Mouse (Mus musculus): ENCODE data around the gene Wdr25. TPM values are rescaled to one million over a fixed set of nuclear protein-coding genes. Genes with fewer than 3 reads are reported as not detected.

Wdr25 gene
- total and polyA plus RNA-seq, 3 experiments = 8.7 to 10.8 TPM; not detected in 1

DNA sequence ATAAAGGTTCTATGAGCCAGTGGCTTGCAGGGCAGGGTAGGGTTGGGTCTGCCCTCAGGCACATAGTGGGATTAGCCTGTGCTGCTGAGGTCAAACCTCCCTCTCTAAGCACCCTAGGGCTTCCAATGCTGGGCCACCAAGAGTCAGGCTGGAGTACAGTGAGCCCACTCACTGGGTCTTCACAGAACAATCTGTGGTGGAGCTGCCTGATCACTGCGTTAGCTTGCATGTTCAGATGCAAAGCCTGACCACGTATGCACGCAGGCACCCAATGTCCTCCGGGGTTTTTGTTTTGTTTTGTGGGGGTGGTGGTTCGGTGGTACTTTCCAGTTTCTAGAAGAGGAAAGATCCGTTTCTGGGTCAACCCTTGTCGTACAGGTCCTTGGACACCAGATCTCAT, 36.3 kb upstream of the Wdr25 start:
- Histone ChIP-seq H3K4me1 (ENCODE audit: control insufficient read depth in 1 of 2, insufficient read depth in 2 of 2, low read length in 2 of 2) (no peaks in the 10 kb centered on the region), H3K27me3 (ENCODE audit: control insufficient read depth in 1 of 2, insufficient read depth in 2 of 2, low read length in 2 of 2) (no peaks in the 10 kb centered on the region), H3K27ac (ENCODE audit: control insufficient read depth, low read depth, low read length) (no peak overlapping the region), H3K9ac (ENCODE audit: control insufficient read depth, low read depth, low read length, poor library complexity, severe bottlenecking) (no peak overlapping the region), H3K4me3 (ENCODE audit: control insufficient read depth in 1 of 2, insufficient read depth in 1 of 2, low read depth in 2 of 2, low read length in 2 of 2) (no peak overlapping the region), H3K36me3 (ENCODE audit: control insufficient read depth in 1 of 2, insufficient read depth in 2 of 2, low read length in 2 of 2) (no peaks in the 10 kb centered on the region), H3K79me2 (ENCODE audit: control insufficient read depth, insufficient read depth, low read length, poor library complexity) (no peaks in the 10 kb centered on the region), H3K9me3 (replicated peaks; ENCODE audit: insufficient read depth, low read length) (no peaks in the 10 kb centered on the region)
- no peak for TF ChIP-seq NRF1 (IDR thresholded peaks at IDR 0.05; ENCODE audit: insufficient read depth, low read depth, low read length, poor library complexity, severe bottlenecking)
- no peak for TF ChIP-seq POLR2AphosphoS5 (IDR thresholded peaks at IDR 0.05; ENCODE audit: borderline replicate concordance, low read depth, low read length)
- TF ChIP-seq MAFK (IDR thresholded peaks at IDR 0.05; ENCODE audit: borderline replicate concordance, low read depth, low read length) = no peak
- TF ChIP-seq RAD21 (IDR thresholded peaks at IDR 0.05; ENCODE audit: low read depth, low read length) = no peak
- no peak for TF ChIP-seq MAZ (IDR thresholded peaks at IDR 0.05; ENCODE audit: low read depth, low read length)
- TF ChIP-seq SMC3 (IDR thresholded peaks at IDR 0.05; ENCODE audit: low read depth, low read length) = no peak
- no peak for TF ChIP-seq TCF12 (IDR thresholded peaks at IDR 0.05; ENCODE audit: low read depth, low read length)
- no peak for TF ChIP-seq MAX (IDR thresholded peaks at IDR 0.05; ENCODE audit: low read length)
- TF ChIP-seq ZC3H11A (IDR thresholded peaks at IDR 0.05; ENCODE audit: low read depth, low read length) = no peak
- TF ChIP-seq NELFE (IDR thresholded peaks at IDR 0.05; ENCODE audit: low read depth, low read length) = no peak
- TF ChIP-seq ELF1 (IDR thresholded peaks at IDR 0.05; ENCODE audit: low read depth, low read length) = no peak
- no peak for TF ChIP-seq POLR2AphosphoS2 (IDR thresholded peaks at IDR 0.05; ENCODE audit: low read length)
- no peak for TF ChIP-seq USF2 (IDR thresholded peaks at IDR 0.05; ENCODE audit: borderline replicate concordance in 1 of 2, insufficient read depth in 1 of 2, low read depth in 1 of 2, low read length in 2 of 2)
- TF ChIP-seq GABPA (IDR thresholded peaks at IDR 0.05; ENCODE audit: low read depth, low read length) = no peak
- DNase-seq (ENCODE audit: low read depth, low spot score) = no peak

GRCm38 (mm10) chr12:108857589-108858184, 35.7 kb upstream of the Wdr25 start:
- Histone ChIP-seq H3K27ac (ENCODE audit: control insufficient read depth, low read depth, low read length) (no peak overlapping the region), H3K27me3 (ENCODE audit: control insufficient read depth in 1 of 2, insufficient read depth in 2 of 2, low read length in 2 of 2) (no peaks in the 10 kb centered on the region), H3K4me1 (ENCODE audit: control insufficient read depth in 1 of 2, insufficient read depth in 2 of 2, low read length in 2 of 2) (no peaks in the 10 kb centered on the region), H3K4me3 (ENCODE audit: control insufficient read depth in 1 of 2, insufficient read depth in 1 of 2, low read depth in 2 of 2, low read length in 2 of 2) (no peak overlapping the region), H3K79me2 (ENCODE audit: control insufficient read depth, insufficient read depth, low read length, poor library complexity) (no peaks in the 10 kb centered on the region), H3K9me3 (replicated peaks; ENCODE audit: insufficient read depth, low read length) (no peaks in the 10 kb centered on the region), H3K36me3 (ENCODE audit: control insufficient read depth in 1 of 2, insufficient read depth in 2 of 2, low read length in 2 of 2) (no peaks in the 10 kb centered on the region; a peak in 1 of 4 replicates), H3K9ac (ENCODE audit: control insufficient read depth, low read depth, low read length, poor library complexity, severe bottlenecking) (no peak overlapping the region)
- no peak for DNase-seq (ENCODE audit: low read depth, low spot score)
- no peak for TF ChIP-seq MYC (IDR thresholded peaks at IDR 0.05; ENCODE audit: low read depth, low read length)
- no peak for TF ChIP-seq CTCF (IDR thresholded peaks at IDR 0.05 in 2 of 3, conservative IDR thresholded peaks at IDR 0.05 in 1 of 3; ENCODE audit: control insufficient read depth in 1 of 3, insufficient read depth in 1 of 3, low read depth in 2 of 3, low read length in 3 of 3, poor library complexity in 1 of 3, severe bottlenecking in 1 of 3)
- no peak for TF ChIP-seq BHLHE40 (IDR thresholded peaks at IDR 0.05; ENCODE audit: borderline replicate concordance, low read depth, low read length)
- TF ChIP-seq TAL1 (IDR thresholded peaks at IDR 0.05; ENCODE audit: low read length) = no peak
- no peak for TF ChIP-seq UBTF (IDR thresholded peaks at IDR 0.05; ENCODE audit: borderline replicate concordance, insufficient read depth, low read depth, low read length)
- no peak for TF ChIP-seq MYB (IDR thresholded peaks at IDR 0.05; ENCODE audit: low read depth, low read length)
- no peak for TF ChIP-seq MAX (IDR thresholded peaks at IDR 0.05; ENCODE audit: low read length)
- no peak for TF ChIP-seq POLR2A (IDR thresholded peaks at IDR 0.05; ENCODE audit: control insufficient read depth in 1 of 2, insufficient read depth in 1 of 2, low read depth in 1 of 2, low read length in 2 of 2, poor library complexity in 1 of 2)
- TF ChIP-seq NELFE (IDR thresholded peaks at IDR 0.05; ENCODE audit: low read depth, low read length) = no peak
- no peak for TF ChIP-seq CHD1 (IDR thresholded peaks at IDR 0.05; ENCODE audit: low read depth, low read length)
